Mouse (Mus musculus): Measurements from ENCODE around the gene Fxyd5.

Gene Fxyd5

GRCm38 (mm10) chr7:31060621-31061010 is 18.3 kb upstream of the Fxyd5 start:
- no peak for DNase-seq (ENCODE audit: low spot score in 2 of 2)

GRCm38 (mm10) chr7:31059919-31060620 is 17.8 kb upstream of the Fxyd5 start:
- no peak for DNase-seq (ENCODE audit: low spot score in 2 of 2)

- DNase-seq (ENCODE audit: low spot score in 2 of 2), result peak; percentile 74 to 88
Observed at GRCm38 (mm10) chr7:31059108-31059507, 16.8 kb upstream of the Fxyd5 start, which contains the start of gene Lgi4. Gene Lgi4 (plus strand): TSS chr7:31059342.

- DNase-seq (ENCODE audit: low spot score in 2 of 2), result no peak
Observed at GRCm38 (mm10) chr7:31058211-31058610, 15.9 kb upstream of the Fxyd5 start.

- DNase-seq (ENCODE audit: low spot score in 2 of 2), result no peak
Observed at GRCm38 (mm10) chr7:31057730-31058129, 15.4 kb upstream of the Fxyd5 start.

GRCm38 (mm10) chr7:31057071-31057470 is 14.8 kb upstream of the Fxyd5 start, which contains the start of gene Fxyd1:
Gene Fxyd1 (minus strand): TSS chr7:31057199.
- DNase-seq (ENCODE audit: low spot score in 2 of 2), result no peak

GRCm38 (mm10) chr7:31056448-31056847 is 14.2 kb upstream of the Fxyd5 start:
- no peak for DNase-seq (ENCODE audit: low spot score in 2 of 2)

- no peak for DNase-seq (ENCODE audit: low spot score in 2 of 2)
Observed at GRCm38 (mm10) chr7:31055883-31056282, 13.6 kb upstream of the Fxyd5 start.

GRCm38 (mm10) chr7:31055354-31055824 is 13.1 kb upstream of the Fxyd5 start:
- DNase-seq (ENCODE audit: low spot score in 2 of 2), result no peak

GRCm38 (mm10) chr7:31054661-31055320 is 12.5 kb upstream of the Fxyd5 start:
- no peak for DNase-seq (ENCODE audit: low spot score in 2 of 2)

GRCm38 (mm10) chr7:31053882-31054447 is 11.7 kb upstream of the Fxyd5 start:
- no peak for DNase-seq (ENCODE audit: low spot score in 2 of 2)

- DNase-seq (ENCODE audit: low spot score in 2 of 2), result peak; percentile 77 to 80
Observed at GRCm38 (mm10) chr7:31052636-31053434, 10.6 kb upstream of the Fxyd5 start.

GRCm38 (mm10) chr7:31052251-31052635 is 10.0 kb upstream of the Fxyd5 start:
- DNase-seq (ENCODE audit: low spot score in 2 of 2), result no peak

- DNase-seq (ENCODE audit: low spot score in 2 of 2), result peak in 1 of 2 experiments; percentile 19
Observed at GRCm38 (mm10) chr7:31051321-31052021, 9.2 kb upstream of the Fxyd5 start, which contains the start of gene Fxyd7. Gene Fxyd7 (minus strand): TSS chr7:31051467.

GRCm38 (mm10) chr7:31050921-31051320 is 8.6 kb upstream of the Fxyd5 start:
- DNase-seq (ENCODE audit: low spot score in 2 of 2), result peak; percentile 66 to 73

- peak; percentile 26 to 30 for DNase-seq (ENCODE audit: low spot score in 2 of 2)
Observed at GRCm38 (mm10) chr7:31050487-31050886, 8.2 kb upstream of the Fxyd5 start.

- DNase-seq (ENCODE audit: low spot score in 2 of 2), result peak; percentile 62 to 71
Observed at GRCm38 (mm10) chr7:31049846-31050281, 7.6 kb upstream of the Fxyd5 start.

GRCm38 (mm10) chr7:31049135-31049845 is 7.0 kb upstream of the Fxyd5 start:
- peak; percentile 57 to 66 for DNase-seq (ENCODE audit: low spot score in 2 of 2)

- DNase-seq (ENCODE audit: low spot score in 2 of 2), result no peak
Observed at GRCm38 (mm10) chr7:31041662-31042315, 492 bp downstream of the Fxyd5 start.

- no peak for DNase-seq (ENCODE audit: low spot score in 2 of 2)
Observed at GRCm38 (mm10) chr7:31041023-31041407, 1.3 kb downstream of the Fxyd5 start.

Data from right cerebral cortex, adult 2 months (tissue).